Mouse (Mus musculus) spleen, postnatal 10 days (tissue): ENCODE results near the gene Chrnb2.
"Not testable (repeated sequence)": the region's sequence is repeated elsewhere in the genome, so short reads cannot be mapped to it uniquely, and the experiment has no call there.

Source experiments
- DNase-seq, 2 experiments: peaks; one replicate each; pipeline ENCODE4 v3.0.0; 2021 to 2022; ENCODE audit warnings: low spot score in 2 of 2

The Chrnb2 gene

DNA sequence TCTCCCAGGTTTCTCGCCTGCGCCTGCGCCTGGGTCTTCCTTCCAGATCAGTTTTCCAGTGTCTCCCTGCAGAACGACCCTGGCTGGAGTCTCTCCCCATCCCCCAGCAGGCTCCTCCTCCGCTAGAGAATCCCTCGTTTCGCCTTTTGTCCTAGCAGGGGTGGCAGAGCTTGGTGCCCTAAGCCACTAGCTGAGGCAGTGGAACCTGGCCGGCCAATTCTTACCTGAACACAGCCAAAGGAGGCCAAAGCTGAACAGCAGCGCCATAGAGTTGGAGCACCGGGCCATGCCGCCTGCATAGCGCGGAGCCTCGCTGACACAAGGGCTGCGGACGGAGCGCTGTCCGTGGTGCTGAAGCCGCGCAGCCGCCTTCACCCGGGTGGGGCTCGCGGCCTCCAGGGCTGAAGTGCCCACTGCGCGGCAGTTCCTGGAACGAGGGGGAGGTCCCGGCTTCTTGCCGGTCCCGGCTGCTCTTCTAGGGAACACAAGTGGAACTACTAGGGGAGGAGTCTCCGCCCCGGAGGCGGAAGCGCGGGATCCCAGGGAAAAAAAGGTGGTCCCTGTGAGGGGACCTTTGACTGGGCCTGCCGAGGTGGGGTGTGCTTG lies at the start of gene Chrnb2:
TSS of gene Chrnb2 (minus strand) at position 514 of the 606 bp plus-strand sequence.
- peak; percentile 58 to 85 for DNase-seq

DNA sequence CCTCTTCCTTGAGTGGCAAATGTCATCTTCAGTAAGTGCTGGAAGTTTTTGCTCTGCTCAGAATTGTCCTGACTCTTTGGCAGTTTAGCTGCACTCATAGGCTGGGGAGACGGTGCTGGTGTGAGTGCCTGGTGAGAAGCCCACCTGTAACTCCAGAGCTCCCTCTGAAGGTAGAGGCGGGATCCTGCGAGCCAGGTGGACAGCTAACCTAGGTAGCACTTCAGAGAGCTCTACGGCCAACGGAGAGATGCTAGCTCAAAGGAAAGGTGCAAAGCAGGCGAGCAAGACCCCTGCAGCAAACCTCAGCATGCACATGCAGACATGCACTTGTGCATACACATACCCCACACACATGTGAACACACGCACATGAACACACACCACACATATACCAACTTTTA lies 49.6 kb upstream of the Chrnb2 start:
- no peak for DNase-seq

DNA sequence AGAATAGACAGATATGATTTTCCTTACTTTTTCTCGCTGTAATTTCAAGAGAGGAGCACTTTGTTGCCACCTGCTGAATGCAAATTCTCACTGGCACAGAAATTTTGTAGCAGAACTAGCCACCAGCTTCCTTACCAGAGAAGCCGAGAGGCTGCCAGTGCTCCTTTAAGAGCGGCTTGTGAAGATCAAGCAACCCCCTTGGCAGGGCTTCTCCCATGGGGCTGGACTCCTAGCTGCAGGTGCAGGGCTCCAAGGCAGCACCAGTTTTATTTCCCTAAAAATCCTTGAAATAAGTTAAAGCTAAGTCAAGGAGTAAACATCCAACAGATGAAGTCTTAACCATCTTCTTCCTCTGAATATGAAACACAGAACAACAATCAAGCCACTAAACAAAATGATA lies 47.7 kb upstream of the Chrnb2 start:
- no peak for DNase-seq

DNA sequence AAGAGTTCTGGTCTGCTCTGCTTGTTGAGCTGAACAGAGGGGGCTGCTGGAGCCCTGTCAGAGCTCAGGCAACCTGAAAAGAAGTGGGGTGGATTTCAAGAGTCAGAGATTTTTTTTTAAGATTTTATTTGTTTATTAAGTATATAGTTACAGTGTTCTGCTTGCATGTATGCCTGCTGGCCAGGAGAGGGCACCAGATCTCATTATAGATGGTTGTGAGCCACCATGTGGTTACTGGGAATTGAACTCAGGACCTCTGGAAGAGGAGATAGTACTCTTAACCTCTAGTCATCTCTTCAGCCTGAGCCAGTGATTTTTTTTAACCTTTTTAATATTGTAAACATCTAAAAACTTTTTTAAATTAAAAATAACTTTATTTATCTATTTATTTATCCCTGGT lies 46.4 kb upstream of the Chrnb2 start:
- DNase-seq: peak in 1 of 2 experiments; percentile 59

DNA sequence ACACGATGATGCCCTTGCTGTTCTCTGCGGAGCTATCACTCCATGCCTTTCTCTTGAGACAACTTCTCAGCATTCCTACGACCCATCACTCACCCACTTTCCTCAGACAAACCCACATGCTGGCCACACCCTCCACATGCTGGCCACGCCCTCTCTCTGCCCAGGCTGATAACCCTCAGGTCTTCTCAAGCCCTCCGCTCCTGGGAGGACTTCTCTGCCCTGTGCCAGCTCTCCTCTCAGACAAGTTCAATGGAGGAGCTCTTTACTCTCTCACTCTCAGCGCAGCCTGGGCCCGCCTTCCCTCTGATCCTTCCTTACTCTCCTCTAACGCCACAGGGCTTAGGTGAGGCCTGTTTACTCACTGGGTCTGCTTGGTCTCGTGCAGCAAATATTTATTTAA lies 44.2 kb upstream of the Chrnb2 start:
- DNase-seq: peak; percentile 64 to 89

DNA sequence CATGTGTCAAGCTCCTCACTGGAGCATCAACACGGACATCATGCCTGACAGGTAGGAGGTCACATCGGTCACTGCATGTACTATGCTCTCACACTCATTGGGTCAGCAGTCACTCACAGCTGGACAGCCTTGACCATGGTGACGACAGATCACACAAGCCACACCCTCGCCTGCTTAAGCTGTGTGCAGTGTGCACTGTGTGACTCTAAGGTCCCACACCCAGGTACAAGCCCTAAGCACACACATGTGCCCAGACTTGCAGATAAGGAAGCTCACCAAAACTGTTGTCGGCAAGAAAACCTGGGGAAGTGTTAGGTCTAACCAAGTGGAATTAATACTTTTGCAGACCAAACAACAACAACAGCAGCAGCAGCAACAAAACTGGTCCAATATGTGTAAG lies 43.4 kb upstream of the Chrnb2 start:
- DNase-seq: peak; percentile 31 to 46

DNA sequence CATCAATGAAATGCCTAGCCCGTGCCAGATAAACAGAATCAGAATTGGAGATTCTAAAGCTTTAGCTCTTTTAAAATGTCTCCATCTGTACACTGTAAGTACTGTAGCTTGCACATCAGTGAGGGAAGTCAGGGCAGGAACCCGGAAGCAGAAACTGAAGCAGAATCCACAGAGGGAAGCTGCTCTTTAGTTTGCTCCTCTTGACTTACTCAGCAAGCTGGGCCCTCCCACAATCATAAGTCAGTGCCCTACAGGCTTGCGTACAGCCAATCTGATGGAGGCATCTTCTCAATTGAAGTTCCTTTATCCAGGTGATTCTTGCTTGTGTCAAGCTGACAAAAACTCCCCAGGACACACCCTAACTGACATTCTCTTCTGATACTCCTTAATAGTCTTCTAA lies 42.7 kb upstream of the Chrnb2 start:
- DNase-seq: no peak

DNA sequence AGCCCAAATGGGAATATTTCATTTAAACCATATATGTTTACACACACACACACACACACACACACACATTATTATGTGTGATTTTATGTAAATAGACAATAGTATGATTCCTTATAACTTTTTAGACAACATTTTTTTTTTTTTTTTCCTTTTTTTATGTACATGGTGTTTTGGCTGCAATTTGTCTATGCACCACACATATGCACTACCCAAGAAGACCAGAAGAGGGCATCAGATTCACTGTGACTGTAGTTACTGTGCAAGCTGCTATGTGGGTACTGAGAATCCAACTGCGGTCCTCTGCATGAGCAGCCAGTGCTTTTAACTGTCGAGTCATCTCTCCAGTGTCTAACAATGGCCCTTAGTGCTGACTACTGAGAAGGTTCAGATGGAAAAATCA lies 42.3 kb upstream of the Chrnb2 start:
- no peak for DNase-seq

DNA sequence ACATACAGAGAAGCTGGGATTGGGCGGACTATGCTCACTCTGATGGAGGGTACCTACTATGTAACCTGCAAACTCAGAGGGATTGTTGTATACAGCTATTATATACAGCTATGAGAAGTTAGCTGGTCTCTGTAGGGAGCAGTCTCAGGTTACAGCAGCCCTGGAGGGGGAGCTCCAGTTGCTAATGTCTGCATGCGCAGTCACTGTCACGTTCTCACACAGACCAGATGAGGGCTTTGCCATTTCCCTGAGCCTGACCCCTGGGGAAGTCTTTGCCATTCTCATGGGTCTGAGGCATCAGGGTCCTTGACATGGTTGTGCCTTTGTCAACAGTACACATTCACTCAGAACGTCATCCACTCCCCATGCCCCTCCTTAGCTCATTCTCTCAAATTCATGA lies 40.7 kb upstream of the Chrnb2 start:
- DNase-seq: no peak

DNA sequence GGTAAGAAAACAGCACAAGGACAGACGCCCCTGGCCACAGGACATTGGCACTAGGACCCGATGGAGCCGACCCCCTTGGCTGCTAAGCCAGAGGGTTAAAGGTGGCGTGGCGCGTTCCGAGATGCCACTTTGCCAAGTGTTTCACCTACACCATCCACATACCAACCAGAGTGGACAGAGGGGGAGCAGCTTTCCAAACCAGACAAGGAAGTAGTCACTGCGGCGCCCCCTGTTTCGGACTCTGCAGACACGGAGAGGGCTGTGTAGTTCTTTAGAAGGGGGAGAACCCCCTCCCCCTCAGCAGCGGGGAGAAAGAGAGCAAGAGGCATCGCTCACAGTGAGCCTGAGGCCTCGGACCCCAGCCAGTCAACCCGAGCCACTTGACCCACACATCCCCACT lies 38.4 kb upstream of the Chrnb2 start:
- no peak for DNase-seq

DNA sequence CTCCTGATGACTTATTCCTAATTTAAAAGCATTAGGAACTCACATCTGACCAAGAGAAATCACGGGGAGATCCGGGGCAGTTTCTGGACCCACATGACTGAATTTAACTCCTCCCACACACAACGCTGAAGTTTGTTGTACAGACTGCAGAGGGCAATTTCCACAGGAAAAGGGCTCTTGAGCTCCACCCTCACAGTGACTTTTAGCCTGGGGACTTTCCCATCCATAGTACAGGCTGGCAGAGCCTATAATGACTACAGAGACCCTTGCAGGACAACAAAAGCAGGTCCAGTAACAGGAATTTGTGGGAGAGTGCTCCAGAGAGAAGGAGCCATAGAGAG lies 37.0 kb upstream of the Chrnb2 start:
- DNase-seq: no peak

DNA sequence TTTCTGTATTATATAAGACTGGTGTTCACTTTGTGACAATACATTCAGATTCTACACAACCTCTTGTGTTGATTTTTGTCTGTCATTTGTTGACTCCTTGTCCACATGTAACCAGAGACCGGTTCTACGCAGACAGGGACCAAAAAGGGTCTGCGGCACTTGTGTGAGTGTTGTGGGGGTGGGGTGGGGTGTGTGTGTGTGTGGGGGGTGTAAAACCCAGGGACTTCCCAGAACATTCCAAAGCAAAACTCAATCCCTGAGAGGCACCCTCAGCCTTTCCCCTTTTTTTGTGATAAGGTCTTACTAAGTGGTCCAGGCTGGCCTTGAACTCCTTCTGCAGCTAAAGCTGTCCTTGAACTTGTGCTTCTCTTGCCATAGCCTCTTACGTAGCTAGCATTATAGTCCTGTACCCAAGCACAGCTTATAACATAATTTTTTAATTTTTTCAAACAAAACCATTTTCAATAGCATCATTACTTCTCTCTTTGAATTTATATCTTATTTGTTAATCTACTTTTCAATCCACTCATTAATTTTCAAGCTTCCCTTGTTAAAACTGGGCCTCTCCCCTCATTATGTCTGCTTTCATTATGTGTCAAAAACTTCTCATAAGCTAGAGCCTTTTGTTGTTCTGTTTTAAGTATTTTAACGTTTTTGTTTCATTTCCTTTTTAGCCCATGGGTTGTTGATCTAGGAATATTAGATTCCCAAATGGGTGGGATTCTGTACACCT lies 36.5 kb upstream of the Chrnb2 start:
- no peak for DNase-seq

DNA sequence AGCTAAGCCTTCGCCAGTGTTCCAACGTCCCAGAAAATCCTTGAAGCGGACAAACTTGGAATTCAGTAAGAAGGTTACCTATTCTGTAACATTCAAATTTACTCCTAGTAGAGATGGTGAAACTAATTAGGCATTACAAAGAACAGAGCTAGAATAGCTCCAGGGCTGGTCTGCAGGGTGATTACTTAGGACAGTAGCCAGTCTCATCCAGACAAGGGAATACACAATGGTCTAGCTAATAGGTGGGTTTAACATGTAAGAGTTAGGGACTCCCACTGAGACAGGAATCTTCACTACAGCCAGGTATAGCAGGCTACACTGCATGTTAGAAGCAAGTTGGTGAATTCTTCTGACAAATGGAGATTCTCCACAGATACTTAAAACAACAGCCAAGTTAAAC lies 35.6 kb upstream of the Chrnb2 start:
- not testable (repeated sequence) for DNase-seq

DNA sequence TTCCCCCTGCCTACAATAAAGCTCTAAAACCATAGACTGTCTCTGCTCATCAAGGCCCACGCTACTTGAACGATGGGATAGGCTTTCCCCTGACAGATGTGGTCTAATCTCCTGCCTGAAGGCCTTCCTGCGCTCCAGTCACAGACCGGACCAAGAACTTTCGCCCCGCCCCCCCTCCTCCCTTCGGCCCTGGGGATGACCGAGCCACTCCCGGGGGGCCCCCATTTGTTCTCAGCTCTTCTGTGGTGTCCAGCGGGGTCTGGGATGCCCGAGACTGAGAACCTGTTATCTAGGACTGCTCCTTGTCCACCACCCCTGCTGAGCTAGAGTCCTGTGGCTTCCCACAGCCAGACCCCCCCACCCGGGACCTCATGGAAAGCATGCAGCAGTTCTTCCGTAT lies 35.0 kb upstream of the Chrnb2 start:
- DNase-seq: no peak

DNA sequence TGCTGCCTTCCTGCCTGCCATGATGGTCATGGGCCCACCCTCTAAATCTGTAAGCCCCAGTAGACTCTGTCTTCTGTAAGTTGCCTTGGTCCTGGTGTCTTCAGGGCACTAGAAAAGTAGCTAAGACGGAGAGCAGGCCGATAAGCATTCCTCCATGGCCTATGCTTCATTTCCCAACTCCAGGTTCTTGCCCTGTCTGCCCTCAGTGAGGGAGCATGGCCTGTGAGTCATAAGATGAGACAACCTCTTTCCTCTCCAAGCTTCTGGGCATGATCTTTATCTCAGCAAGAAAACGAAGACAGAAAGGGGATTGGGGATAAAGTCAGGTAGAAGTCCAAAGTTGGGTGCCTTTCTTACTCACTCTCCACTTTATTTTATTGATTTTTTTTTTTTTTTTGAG lies 34.1 kb upstream of the Chrnb2 start:
- DNase-seq: no peak

DNA sequence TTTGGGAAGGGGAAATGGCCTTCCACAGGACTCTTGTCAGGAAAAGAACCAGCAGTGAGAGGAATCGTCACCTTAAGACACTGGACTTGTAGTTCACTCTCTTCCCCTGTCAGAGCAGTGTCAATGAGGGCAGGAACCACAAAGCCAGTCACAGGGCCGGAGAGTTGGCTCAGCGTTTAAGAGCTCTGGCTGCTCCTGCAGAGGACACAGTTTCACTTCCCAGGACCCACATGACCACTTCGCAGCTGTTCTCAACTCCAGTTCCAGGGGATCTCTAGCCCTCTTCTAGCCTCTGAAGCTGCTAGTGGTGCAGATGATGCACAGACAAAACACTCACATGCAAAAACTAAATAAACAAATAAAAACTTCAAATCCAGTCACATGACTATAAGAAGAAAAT lies 31.9 kb upstream of the Chrnb2 start:
- DNase-seq: no peak

DNA sequence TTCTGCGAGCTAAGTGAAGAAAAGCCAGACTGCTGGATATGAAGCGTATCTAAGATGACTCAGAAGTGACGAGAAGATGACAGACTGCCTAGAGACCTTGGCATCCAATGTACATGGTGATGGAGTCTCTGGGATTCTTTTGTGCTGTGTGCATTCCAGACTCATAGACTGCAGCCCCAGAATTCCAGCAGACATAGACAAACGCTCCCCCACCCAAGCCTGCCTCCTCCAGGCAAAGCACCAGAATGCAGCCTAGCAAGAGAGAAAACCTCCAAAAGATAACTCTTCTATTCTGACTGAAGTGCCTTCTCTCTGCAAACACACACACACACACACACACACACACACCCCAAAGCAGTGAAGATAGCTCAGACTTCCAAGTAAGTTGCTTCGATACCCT lies 31.3 kb upstream of the Chrnb2 start:
- DNase-seq: no peak

DNA sequence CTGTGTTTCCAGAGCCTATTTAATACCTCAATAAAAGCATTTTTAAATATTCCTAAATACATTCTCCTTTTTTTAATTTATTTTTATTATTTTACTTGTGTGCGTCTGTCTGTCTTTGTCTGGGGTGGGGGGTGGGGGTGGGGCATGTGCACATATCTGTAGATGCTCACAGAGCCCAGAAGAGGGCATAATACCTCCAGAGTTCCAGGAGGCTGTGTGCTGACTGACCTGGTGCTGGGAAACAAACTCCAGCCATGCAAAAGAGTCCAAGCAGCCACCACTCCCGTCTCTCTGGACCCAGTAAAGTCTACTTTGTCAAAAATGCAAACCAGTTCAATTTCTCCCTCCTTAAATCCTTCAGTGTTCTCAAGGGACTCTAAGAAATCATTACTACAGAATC lies 30.2 kb upstream of the Chrnb2 start:
- DNase-seq: no peak

DNA sequence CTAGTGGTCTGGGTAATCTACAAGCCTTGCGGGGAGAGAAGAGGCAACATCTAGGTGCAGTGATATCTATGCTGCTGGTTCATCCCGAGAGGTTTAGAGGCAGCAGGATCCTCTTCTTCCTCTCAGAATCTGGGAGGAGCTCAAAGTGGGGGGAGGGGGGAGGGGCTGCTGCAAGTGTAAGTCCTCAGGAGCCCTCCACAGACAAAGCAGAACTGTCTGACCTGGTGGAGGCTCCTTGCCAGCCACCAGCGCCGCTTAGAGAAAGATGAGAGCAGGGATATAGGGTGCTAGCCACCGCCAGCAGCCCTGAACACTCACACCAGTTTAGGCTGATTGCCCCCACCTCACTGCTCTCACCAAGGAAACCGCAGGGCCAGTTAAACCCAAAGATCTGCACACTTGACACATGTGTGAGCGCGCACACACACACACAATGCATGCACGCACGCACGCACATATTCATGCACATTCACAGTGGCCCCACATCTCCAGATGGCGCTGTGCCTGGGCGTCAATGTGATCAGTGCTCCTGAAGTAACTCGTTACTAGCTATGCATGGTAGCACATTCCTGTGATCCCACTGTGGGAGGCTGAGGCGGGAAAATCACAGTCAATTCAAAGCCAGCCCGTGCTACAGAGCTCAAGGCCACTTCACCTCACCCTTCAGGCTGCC lies 24.4 kb upstream of the Chrnb2 start:
- DNase-seq: no peak

DNA sequence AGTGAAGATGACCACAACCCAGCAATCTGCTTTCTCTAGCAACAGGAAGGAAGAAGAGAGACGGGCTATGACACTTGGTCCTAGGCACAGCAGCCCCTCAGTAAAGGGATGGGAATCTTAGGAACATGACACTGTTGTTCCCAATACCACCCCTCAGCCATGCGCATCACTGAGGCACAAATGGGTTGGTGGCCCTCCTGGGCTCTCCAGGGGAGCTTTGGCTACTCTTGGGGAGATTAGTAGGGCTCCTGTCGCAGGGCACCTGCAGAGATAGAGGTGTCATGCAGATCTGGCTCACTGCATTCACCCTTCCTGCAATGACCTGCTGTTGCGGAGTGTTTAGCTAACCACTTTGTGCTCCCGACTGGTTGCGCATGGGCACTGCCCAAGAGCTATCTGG lies 21.8 kb upstream of the Chrnb2 start:
- no peak for DNase-seq

DNA sequence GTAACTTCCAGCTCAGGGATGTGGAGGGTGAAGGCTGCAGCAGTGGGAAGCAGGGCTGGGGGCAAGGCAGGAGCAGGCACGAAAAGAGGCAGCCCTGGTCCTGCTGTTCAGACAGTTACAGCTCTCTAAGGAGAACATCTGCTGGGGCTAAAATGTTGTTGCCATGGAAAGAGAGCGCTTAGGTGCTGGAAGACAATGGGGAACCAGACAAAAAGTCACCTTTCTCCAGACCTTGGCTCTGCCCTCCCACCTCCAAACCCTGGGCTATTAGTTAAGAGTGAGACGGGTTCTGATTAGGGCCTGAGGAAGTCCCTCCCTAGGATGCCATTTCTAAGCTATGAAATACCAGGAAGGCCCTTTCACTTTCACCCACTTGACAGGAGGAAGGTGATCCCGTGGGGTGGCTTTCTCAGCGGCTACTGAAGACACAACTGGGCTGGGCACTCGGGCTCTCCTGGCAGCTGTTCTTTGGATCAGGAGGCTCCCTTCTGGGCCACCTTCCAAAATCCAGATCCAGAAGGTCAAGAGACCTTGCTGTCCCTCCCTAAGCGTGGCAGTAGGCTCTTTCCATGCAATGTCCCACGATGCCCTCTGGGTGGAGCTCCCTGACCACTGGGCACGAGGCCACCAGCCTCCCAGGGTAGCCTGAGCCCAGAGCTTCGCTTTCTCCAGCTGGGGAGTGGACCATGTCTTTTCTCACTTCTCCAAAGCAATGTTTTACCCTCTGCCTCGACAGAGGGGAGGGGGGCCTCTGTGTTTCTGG lies 20.7 kb upstream of the Chrnb2 start:
- DNase-seq: peak; percentile 41 to 72

DNA sequence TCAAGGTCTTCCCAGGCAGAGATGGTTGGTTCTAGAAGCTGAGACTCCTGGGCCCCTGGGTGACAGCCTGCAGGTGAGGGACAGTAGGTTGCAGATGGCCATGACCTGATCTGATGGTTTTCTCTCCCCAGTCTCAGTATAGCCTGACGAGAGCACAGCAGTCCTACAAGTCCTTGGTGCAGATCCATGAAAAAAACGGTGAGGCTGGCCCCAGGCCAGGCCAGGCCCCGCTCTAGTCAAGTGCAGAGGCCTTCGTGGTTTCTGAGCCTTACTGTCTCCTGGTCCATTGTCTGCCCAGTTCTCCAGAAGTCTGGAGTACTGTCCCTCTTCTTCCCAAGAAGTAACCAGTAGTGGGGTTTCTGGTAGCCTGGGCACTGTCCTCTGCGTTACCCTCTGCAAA lies 17.2 kb upstream of the Chrnb2 start:
- no peak for DNase-seq

DNA sequence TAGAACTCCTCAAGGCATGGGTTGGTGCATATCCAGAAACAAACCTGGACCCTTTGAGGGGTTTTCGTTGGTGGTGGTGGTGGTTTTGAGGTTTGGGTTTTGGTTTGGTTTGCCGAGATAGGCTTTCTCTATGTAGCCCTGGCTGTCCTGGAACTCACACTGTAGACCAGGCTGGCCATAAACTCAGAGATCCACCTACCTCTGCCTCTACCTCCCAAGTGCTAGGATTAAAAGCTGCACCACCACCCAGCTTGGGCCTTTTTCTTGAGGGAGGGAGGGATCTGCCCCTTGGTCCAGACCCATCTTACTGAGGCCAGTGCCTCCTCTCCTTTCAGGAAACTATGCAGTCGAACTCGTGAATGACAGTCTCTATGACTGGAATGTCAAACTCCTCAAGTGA lies 15.7 kb upstream of the Chrnb2 start:
- no peak for DNase-seq
